Mouse (Mus musculus) cerebellum, postnatal 14 days (tissue): ENCODE data around the gene Emg1.
"Not testable (repeated sequence)": the region's sequence is repeated elsewhere in the genome, so short reads cannot be mapped to it uniquely, and the experiment has no call there.

Source experiments
- DNase-seq, 2 experiments: peaks; one replicate each; pipeline ENCODE4 v3.0.0; 2021; ENCODE audit warnings: mixed read lengths in 2 of 2

Emg1 gene

GRCm38 (mm10) chr6:124708289-124708889 is 3.6 kb downstream of the Emg1 start:
- DNase-seq = no peak

GRCm38 (mm10) chr6:124706061-124706627 is 5.8 kb downstream of the Emg1 start:
- no peak for DNase-seq

GRCm38 (mm10) chr6:124704417-124704816 is 7.6 kb downstream of the Emg1 start:
- DNase-seq = no peak

GRCm38 (mm10) chr6:124703789-124704188 is 8.2 kb downstream of the Emg1 start:
- DNase-seq = no peak

- DNase-seq = peak; percentile 84 to 88
These were observed 9.2 kb downstream of the Emg1 start for GRCm38 (mm10) chr6:124702784-124703103.

- DNase-seq = no peak
These were observed 9.7 kb downstream of the Emg1 start for GRCm38 (mm10) chr6:124702102-124702783.

- DNase-seq = no peak
These were observed 10.6 kb downstream of the Emg1 start for GRCm38 (mm10) chr6:124701338-124701737.

GRCm38 (mm10) chr6:124699962-124700610 is 11.9 kb downstream of the Emg1 start:
- DNase-seq = peak; percentile 61 to 65

GRCm38 (mm10) chr6:124699366-124699765 is 12.6 kb downstream of the Emg1 start:
- peak; percentile 32 to 40 for DNase-seq

GRCm38 (mm10) chr6:124698751-124699150 is 13.2 kb downstream of the Emg1 start:
- no peak for DNase-seq

- no peak for DNase-seq
These were observed 15.4 kb downstream of the Emg1 start for GRCm38 (mm10) chr6:124696441-124697150.

GRCm38 (mm10) chr6:124694166-124694955 is 17.6 kb downstream of the Emg1 start:
- peak; percentile 77 to 79 for DNase-seq

- no peak for DNase-seq
These were observed 18.6 kb downstream of the Emg1 start for GRCm38 (mm10) chr6:124693243-124693981.

- no peak for DNase-seq
These were observed 21.5 kb downstream of the Emg1 start for GRCm38 (mm10) chr6:124690517-124690916.

- DNase-seq = no peak
These were observed 23.0 kb downstream of the Emg1 start for GRCm38 (mm10) chr6:124689011-124689410.

- DNase-seq = no peak
These were observed 23.7 kb downstream of the Emg1 start for GRCm38 (mm10) chr6:124688151-124688758.

GRCm38 (mm10) chr6:124686644-124687043 is 25.3 kb downstream of the Emg1 start:
- DNase-seq = not testable (repeated sequence)

GRCm38 (mm10) chr6:124685606-124686386 is 26.2 kb downstream of the Emg1 start:
- DNase-seq = no peak

- peak; percentile 55 to 60 for DNase-seq
These were observed 28.2 kb downstream of the Emg1 start for GRCm38 (mm10) chr6:124683591-124684417.
